Mouse (Mus musculus) mouse embryonic stem cell (cell line): ENCODE data around the gene C1qbp.

Experiments
- in situ Hi-C, 2 experiments: fragments of 300-500 bp; cut with MboI; formaldehyde crosslinking; loops; 1 replicate in 1 of 2; 3 replicates in 1 of 2; pipeline ENCODE4 v1.14.3; 2019 to 2020; ENCODE audit warnings: low sequenced_read_pairs in 2 of 2, low pct_unique_long_range_greater_than_20kb in 1 of 2, mixed read lengths in 1 of 2; ENCODE audit not compliant: unreplicated experiment in 1 of 2

The C1qbp gene

DNA sequence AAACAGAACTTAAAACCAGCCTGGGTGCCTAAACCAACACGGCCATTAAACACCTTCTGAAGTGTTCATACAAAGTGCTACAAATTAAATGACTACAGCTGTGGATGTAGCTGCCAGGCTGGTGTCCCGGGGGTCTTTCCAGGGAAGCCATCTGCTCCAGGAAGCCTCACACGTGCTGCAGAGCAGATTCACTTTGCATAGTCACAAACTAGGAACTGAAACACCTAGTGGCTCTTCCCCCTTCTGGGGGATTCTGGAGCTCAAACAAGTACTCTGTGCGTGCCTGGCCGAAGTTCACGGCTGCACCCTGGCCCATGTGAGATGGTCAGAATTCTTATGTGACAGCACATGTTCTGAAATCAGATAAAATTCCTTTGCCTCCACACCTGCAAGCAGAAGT lies 2.6 kb downstream of the C1qbp start:
- in situ Hi-C loops = no loop called here

- in situ Hi-C loops = no loop called here
Measured at GRCm38 (mm10) chr11:70977293-70977692, 5.5 kb downstream of the C1qbp start.

DNA sequence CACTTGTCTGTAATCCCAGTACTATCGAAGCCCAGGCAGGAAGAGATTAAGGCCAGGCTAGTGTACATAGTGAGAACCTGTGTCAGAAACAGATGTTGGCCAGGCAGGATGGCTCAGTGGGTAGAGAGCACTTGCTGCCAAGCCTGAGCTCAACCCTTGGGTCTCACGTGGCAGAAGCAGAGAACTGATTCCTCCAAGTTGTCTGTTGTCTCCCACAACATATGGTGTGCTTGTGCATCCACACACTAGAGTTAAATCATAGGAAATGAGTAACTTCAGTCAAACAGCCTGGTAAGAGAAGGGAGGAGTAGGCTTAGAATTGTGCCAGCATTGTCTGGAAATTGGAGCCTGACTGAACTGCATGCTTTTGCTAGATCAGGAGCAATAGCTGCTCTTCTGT lies 7.6 kb downstream of the C1qbp start:
- in situ Hi-C loops = no loop called here

GRCm38 (mm10) chr11:70973947-70974346 lies 8.9 kb downstream of the C1qbp start:
- in situ Hi-C loops = no loop called here

- in situ Hi-C loops = no loop called here
Measured at GRCm38 (mm10) chr11:70972586-70972985, 10.2 kb downstream of the C1qbp start.

DNA sequence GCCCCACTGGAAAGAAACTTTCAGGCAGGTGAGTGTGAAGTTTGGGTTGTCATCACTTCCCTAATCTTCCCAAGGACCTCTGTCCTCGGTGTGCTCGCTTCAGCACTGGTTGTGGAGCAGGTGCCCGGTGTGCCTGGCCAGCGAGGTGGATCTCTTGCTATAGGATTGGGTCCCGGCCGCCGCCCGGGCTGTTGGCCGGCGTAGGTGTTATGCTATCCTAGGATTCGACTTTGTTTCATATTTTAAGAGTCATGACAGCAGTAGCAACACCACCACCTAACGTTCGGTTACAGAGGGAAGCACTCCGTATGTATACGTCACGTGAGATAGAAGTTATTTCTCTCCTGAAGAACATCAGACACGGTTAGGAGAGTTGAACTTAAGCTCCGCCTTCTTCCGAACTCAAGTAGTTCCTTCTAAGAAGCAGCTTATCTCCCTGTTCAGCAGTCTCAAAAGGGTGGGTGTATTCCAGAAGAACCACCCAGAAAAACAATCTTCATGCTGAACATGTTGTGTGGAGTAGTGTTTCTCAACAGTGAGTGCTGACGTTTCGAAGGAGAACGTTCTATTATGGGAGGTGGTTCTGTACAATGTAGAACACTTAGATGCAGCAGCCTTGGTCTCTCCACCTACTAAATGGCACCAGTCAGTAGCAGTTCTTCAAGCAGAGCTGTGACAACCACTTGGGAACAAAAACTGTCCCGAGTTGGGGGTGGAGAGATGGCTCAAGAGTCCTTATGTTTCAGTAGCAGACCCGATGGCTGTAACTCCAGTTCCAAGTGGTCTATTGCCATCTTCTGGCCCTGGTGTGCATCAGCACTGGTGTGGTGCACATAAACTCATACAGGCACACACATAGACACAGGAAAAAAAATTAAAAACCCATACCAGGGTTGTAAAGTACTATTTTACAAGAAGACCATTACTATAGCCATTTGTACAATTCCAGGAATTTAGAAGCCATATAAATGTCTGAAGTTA lies 12.0 kb downstream of the C1qbp start:
- in situ Hi-C loops = no loop called here

DNA sequence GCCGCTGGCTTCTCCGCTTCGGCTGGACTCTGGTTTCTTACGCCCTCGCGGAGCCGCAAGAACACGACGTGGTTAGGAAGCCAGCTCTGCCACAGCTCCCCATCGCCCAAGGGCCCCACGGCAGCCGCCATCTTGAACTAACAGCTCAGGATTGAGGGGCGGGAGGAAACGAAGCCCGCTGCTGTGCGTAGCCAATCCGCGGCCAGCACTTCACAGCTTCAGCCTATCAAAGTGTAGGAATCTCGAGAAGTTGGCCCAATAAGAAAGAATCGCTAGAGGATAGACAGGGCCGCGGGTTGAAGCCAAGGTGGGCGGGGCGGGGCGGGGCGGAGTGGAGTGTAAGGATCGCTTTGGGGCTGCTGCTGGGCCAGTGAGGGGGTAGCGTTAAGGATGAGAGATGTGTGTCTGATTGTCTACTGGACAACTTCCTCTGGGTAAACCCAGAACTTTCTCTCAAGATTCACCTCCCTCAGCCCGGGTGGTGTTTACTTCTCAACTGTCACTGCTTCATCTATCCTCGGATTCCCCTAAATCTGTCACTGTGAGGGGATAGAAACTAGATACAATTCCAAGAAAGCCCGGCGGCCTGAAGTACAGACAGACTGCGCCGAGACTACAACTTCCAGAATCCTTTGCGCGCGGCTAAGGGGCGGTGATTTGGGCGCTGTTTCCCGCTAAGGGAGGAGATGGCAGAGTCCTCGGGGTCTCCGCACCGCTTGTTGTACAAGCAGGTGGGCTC lies 12.8 kb downstream of the C1qbp start, which contains the start of the genes Nup88 and Rpain:
Gene Nup88 (minus strand): TSS at position 153 of the 739 bp plus-strand sequence.
Gene Rpain (plus strand): TSS at position 393 of the 739 bp plus-strand sequence.
- in situ Hi-C loops = no loop called here

GRCm38 (mm10) chr11:70969271-70969794 lies 13.5 kb downstream of the C1qbp start:
- in situ Hi-C loops = no loop called here

DNA sequence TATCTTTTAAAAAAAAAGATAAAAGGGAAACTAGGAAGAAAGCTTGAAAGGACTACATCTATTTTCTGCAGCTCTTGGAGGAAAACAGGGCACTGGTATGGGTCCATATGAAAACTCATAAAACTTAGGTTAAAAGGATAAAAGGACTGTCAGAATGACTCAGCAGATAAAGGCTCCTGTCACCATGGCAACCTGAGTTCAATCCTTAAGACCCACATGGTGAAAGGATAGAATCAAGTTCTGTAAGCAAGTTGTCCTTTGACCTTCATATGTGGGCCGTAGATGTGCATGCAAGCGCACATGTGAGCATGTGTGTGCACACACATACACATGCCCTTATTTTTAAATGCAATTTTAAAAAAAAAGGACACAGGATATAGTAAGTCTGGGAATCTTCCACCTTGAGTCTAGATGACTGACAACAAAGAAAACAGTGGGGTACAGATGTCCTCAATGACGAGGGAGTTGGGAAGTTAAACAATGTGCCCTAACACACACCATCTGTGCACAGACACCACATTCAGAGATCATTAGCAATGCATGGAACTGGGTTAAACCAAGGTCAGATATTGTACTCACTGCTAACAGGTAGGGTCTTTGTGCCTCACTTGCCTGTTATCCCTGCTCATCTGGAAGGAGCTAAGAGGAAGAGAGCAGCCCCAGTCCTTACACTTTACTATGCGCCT lies 18.5 kb downstream of the C1qbp start:
- in situ Hi-C loops = no loop called here

- in situ Hi-C loops = no loop called here
Measured at GRCm38 (mm10) chr11:70960786-70961554, 21.9 kb downstream of the C1qbp start.

- in situ Hi-C loops = no loop called here
Measured at GRCm38 (mm10) chr11:70954711-70955110, 28.1 kb downstream of the C1qbp start.

DNA sequence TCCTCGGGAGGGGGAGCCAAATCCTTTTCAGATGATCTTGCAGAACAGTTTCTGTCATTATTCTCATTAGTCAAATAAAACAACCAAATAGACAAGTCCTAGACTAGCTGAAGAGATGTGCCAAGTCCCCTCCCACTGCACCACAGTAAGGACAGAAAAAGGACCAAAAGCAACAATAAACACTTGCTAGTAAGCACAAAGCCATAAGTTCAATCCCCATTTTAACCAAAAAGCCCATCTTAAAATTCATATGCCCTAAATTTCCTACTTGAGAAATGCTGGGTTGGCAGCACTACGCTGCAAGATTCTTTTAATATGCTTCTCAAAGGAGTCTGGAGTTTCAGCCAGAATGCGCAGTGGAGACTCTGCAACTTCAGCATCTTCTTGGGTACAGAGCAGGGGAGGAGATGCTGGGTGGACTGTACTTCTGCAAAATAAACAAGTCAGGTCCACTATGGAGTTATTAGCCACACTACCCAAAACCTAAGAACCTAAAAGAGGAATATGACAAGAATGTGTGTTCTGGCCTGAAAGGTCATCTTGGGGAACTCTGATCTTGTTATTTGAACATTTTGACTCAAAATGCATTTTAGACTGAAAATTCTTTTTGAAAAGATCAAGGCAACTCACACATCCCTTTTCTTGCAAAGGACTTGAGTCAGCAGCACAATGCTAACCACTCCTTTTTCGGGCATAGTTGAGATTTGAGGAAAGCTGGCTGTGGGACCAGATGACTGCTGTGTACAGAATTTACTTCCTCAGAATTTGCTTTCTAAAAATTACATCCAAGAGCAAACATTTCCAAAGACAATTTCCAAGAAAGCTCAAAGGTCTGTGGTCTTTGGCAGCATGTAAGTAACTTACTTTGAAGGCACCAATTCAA lies 37.6 kb downstream of the C1qbp start:
- in situ Hi-C loops = no loop called here

DNA sequence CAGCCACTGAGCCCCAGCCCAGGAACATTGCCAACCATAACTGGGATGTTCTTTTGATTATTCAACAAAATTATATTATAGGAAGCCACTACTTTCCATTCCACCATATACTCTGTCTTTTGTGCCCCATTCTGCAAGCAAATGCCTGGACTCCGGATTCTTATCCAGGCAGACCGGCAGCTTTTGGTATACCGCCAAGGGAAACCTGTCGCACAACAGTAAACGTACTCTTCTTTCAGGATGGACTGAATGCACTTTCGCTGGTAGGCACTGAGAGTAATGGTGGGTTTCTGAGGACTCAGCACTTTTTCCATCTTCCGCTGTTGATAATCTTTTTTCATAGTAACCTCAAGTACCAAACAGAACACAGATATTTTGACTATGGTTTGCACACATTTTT lies 39.2 kb downstream of the C1qbp start:
- in situ Hi-C loops = no loop called here

DNA sequence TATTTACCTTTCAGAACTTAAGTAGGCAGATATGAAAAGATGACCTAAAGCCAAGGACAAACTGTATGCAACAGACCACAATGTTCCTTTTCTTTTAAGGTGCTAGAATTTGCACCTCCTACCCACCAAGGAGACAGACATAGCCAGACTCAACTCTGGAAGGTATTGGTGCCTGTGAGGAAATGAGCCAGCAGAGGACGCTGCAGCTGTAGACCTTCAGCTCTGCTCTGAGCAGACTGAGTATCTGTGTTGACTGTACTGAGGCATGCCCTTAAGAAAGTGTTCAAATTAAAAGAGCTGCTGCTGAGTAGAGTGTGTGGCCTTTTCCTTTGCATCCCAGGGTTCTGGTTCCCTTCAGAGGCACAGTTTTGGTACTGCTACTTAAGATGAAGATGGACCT lies 40.2 kb downstream of the C1qbp start:
- in situ Hi-C loops = no loop called here

GRCm38 (mm10) chr11:70935316-70935715 lies 47.5 kb downstream of the C1qbp start:
- in situ Hi-C loops = no loop called here

DNA sequence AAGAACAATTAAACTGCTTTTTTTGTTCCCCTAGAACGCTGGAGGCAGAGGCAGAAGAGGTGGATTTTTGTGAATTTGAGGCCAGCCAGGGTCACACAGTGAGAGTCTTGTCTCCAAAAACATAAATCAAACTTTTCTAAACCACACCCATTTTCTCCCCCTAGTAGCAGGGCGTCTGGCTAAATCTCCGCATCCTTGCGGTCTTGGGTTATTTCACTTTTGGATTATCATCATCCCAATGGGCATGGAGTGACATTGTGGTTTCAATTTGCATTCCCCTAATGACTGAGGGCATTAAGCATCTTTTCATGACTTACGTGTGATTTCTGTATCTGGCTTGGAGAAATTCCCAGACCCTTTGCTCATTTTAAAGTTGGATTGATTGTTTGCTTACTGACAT lies 51.4 kb downstream of the C1qbp start:
- in situ Hi-C loops = no loop called here
